Mouse (Mus musculus): ENCODE measurements at regions not wholly inside any gene's neighbourhood (a gene's known extent, or its start where the extent isn't known, plus 50 kb on each side); places are given as distances from the start of the nearest gene placed in this dataset.

DNA sequence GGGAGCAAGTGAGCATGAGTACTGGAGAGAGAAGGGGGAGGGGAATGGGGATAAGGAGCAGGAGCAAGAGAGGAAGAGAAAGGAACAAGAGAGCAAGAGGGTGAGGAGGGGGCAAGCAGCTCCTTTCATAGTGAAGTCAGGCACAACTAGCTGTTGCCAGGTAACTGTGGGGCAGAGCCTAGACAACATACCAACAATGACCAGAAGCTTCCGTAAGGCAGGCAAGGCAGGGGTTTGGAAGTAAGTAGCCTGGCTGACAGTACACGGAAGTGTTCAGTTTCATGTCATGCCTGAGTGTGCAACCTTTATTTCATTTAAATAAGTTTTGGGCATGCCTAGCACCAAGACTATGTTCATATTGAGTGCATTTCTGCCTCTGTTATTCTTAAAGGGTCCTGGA, 160.5 kb upstream of the Jun start:
- peak in 1 of 2 experiments; percentile 16 for DNase-seq (ENCODE audit: inconsistent age in 2 of 2, low spot score in 1 of 2)

- peak in 1 of 2 experiments; percentile 35 for DNase-seq (ENCODE audit: inconsistent age in 2 of 2, low spot score in 1 of 2)
These were observed 161.0 kb upstream of the Jun start for GRCm38 (mm10) chr4:95213026-95213425.

- peak in 1 of 2 experiments; percentile 17 for DNase-seq (ENCODE audit: inconsistent age in 2 of 2, low spot score in 1 of 2)
These were observed 162.0 kb upstream of the Jun start for GRCm38 (mm10) chr4:95214026-95214425.

DNA sequence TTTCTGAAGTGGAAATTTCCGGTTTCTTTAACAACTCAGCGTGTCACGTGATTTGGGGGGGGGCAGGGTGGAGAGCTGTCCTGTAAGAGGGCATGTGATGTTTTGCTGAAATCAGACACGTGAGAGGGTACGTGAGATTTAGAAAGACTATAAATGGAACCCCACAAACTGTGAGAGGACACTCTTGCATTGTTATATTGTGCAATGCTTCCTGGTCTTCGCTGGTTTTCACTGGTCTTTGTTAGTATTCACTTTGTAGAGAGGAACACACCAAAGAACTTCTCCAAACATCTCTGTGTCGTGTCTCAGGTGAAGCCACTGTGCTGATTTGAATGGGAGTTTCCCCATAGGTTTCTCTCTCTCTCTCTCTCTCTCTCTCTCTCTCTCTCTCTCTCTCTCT, 163.2 kb upstream of the Jun start:
- no peak for DNase-seq (ENCODE audit: inconsistent age in 2 of 2, low spot score in 1 of 2)

DNA sequence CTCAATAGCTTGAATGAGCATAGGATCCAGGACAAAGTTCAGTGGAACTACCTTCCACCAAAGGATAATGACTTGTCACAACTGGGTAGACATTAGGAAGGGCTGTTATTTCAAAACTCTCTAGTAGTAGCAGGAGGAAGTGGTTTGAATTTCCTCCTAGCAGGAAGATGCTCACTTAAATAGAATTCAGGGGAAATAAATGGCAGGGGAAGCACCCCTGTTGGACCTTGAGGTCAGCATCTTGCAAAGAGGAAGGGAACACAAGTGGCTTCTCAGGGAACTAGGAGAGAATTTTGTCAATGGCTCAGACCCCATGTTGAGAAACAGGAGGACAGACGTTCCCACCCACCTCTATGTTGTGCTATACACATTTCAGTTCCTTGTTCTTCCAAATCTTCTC, 178.4 kb upstream of the Jun start:
- peak in 1 of 2 experiments; percentile 36 for DNase-seq (ENCODE audit: inconsistent age in 2 of 2, low spot score in 1 of 2)

DNA sequence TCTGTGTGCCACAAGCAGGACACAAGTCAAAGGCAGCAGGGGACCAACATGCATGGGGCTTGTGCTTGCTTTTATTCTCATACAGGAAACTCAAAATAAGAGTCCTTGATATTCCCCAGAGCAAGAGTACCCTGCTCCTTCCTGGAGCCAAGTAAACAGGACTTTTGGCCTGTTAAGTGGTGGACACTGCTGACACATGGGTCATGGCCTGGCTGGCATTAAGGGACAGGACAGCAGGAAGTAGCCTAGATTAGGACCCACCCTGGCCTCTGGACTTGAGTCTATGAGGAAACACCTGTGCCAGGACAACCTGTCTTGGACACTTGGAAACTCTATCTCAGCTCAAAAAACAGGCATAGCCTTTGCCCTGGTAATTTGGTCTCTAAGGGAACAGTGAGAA, 181.0 kb upstream of the Jun start:
- peak in 1 of 2 experiments; percentile 45 for DNase-seq (ENCODE audit: inconsistent age in 2 of 2, low spot score in 1 of 2)

DNA sequence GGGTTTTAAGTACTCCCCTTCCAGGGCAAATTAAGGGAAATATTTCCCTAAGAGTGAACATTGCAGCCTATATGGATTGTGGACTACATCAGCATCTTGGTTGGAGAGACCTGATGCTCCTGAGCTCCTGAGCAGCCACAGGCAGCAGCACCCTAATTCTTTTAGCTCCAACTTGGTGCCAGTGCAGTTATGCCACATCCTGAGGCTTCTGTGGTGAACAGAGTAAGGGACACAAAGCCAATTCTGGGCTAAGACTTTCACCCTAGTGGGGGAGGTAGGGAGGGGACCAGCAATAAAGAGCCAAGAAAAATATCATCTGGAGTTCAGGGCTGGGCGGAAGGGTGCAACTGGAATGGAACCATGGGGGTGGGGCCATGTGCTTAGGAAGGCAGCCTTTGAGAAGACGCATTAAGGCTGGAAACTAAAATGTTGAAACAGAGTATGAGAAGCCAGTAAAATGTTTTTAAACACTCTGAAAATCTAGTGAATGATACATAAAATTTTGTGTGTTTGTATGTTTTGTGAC, 182.1 kb upstream of the Jun start:
- no peak for DNase-seq (ENCODE audit: inconsistent age in 2 of 2, low spot score in 1 of 2)

DNA sequence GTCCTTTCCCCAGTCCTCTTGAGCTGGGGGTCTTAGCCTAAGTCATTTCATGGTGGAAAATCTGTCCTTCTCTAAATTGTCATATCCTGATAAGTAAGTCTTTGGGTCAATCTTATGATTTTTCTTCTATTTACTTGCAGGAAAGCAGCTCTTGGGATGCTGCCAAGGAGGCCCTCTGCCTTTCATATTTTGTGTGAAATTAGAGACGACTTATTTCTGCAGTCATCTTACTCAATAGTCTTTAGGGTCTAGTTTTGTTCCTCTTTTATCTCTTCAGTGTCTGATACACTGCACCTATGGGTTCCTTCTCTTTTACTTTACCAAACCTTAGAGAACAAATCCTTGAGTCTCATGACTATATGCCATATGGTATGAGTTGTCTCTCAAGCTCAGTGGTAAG, 196.0 kb upstream of the Jun start:
- peak in 1 of 2 experiments; percentile 26 for DNase-seq (ENCODE audit: inconsistent age in 2 of 2, low spot score in 1 of 2)

DNA sequence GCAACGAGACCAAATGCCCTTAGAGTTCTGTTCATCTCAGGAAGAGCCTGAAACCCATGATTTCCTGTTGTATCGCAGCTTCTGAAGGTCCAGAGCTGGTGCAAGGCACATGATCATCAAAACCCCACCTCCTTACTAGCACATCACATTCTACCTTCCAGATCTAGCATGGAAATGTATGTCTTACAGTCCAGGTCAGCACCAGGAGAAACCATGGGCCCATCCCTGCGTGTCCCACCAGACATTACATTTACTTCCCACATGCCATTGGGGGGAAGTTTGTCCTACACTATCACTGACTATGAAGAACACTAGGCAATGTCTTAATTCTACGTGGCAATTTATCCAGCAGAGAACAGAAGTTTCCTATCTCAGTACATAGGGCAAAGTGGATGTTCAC, 197.0 kb upstream of the Jun start:
- DNase-seq (ENCODE audit: inconsistent age in 2 of 2, low spot score in 1 of 2): no peak

DNA sequence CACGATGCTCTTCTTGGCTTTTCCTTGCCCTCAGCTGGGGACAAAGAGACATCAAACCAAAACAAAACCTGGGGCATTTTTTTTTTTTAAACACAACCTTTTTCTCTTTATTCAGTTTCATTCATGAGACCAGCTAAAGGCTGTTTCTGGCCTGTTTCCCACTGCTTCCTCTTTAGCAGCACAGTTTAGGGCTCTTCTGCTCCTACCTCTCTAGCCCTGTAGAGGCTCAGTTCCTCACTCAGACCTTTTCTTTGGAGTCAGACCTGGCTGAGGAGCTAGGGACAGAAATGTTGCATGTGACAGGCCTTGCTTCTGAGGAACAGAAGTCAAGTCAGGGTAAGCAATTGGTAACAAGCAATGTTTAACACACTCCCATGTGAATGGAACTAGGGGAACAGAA, 198.1 kb upstream of the Jun start:
- no peak for DNase-seq (ENCODE audit: inconsistent age in 2 of 2, low spot score in 1 of 2)

GRCm38 (mm10) chr4:95269766-95270165, 217.7 kb upstream of the Jun start:
- DNase-seq (ENCODE audit: inconsistent age in 2 of 2, low spot score in 1 of 2): no peak

DNA sequence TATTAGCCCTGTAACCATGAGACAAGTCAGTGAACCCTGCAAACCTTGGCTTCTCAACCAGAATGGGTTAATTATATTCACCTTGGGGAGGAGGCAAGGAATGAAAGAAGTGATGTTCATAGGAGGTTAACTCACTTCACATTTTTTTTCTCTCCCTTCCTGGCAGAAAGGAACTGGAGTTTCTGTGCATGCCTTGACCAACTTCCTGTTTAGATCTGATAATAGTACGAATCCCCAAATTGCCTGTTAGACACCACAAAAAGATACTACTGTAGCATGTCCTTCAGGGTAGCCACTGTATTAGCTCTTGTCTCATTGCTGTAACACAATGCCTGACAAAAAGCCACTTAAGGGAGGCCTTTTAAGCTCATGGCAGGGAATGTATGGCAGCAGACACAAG, 218.4 kb upstream of the Jun start:
- no peak for DNase-seq (ENCODE audit: inconsistent age in 2 of 2, low spot score in 1 of 2)

GRCm38 (mm10) chr4:95276231-95276630, 224.2 kb upstream of the Jun start:
- DNase-seq (ENCODE audit: inconsistent age in 2 of 2, low spot score in 1 of 2): no peak

DNA sequence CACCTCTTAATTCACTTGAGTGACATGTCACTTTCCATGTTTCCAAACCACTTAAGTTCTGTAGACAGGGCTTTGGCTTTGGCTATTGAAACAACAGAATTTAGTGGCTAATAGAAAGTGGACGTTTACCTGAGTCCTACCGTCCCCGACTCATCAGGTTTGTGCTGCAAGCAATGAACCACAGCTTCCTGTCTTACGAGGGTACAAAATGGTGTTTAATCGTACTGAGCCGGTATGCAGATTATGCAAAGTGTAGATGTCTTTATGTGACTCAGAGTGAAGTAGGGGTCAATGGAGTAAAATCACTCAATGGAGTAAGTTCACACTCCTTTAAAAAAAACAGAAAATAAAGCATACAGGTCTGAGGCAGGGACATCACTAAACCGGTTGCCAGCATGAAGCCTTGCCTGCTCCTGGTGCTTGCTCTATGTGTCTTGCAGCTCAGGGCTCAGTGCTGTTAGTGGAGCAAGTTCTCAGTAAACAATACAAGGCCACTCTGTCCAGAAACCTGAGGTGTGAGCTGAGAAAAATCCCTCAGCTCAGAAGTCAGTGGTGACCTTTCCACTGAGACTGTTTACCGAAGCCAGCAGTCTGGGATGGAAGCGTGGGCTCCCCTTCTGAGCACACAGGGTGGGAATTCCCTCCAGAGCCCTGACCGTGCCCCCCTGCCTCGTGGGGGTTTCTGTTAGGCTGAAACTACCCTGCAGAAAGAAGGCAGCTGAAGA, 226.1 kb upstream of the Jun start:
- DNase-seq (ENCODE audit: inconsistent age in 2 of 2, low spot score in 1 of 2): no peak

DNA sequence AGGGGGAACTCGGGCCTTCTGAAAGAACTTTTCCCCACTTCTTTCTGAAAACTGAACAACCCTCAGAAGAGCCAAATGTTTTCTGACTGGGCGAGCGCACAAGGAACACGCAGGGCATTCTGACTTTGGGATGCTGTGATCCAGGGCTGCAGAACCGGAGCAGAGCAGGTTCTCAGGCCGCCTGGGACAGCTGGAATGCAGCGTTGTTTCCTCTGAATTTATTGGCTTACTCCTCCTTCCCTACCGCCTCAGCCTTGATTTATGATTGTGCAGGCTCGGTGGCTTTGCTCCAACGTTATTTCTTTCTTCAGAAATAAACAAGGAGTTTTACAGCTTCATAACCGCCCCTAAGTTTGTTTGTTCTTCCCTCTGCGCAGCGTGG, 226.7 kb upstream of the Jun start:
- DNase-seq (ENCODE audit: inconsistent age in 2 of 2, low spot score in 1 of 2): peak; percentile 55 to 77

DNA sequence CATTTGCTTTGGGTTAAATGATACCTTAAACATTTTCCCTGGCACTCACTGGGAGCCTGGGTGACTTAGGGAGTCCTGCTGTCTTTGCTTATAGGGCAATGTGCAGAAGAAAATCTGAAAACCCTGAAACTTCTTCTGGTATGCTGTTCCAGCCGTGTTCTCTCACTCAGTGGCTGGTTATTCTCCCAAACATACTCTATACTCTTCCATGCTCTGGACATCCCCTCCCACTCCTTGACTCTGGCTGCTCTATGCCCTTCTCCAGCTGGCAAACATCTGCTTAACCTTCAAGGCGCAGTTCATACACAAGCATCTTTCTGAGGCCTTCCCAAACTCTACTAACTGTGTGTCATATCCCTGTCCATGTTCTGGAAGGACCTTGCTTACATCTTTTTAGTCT, 227.2 kb upstream of the Jun start:
- DNase-seq (ENCODE audit: inconsistent age in 2 of 2, low spot score in 1 of 2): no peak

DNA sequence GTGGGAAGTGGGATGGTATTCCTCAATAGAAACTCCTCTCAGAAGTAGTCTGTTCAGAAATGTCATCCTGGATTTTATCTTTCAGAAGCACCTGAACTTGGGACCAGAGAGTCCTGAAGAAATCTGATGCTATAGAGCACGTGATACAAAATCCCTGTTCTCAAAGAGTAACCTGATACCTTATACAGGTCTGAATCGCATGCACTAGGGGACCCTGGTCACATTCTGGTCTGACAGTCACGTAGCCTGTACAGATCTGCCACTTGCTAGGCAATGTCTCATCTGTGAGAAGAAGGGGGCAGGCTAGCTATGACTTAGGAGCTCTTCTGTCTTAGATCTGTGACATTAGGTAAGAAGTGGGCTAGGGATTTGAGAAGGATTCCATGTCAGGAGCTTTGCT, 230.1 kb upstream of the Jun start:
- DNase-seq (ENCODE audit: inconsistent age in 2 of 2, low spot score in 1 of 2): no peak

- no peak for DNase-seq (ENCODE audit: inconsistent age in 2 of 2, low spot score in 1 of 2)
These were observed 231.8 kb upstream of the Jun start for GRCm38 (mm10) chr4:95283789-95284188.

GRCm38 (mm10) chr4:95284192-95284591, 232.2 kb upstream of the Jun start:
- no peak for DNase-seq (ENCODE audit: inconsistent age in 2 of 2, low spot score in 1 of 2)

DNA sequence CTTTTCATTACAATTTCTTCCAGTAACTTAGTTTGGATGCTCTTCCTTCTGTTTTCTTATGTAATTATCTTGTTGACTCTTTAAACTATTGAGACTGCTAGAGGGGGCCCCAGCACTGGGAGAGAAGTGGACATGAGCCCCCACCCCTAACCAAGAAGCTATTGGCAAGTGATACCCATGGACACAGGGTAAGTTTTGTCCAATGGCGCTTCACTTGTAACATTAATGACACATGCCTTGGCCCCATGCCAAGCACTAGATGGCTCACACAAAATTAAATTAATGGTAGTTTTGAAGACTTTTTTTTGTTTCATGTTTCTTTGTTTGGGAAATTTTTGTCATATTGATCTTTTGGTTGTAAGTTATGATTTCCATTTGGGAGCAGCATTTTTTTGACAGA, 232.7 kb upstream of the Jun start:
- no peak for DNase-seq (ENCODE audit: inconsistent age in 2 of 2, low spot score in 1 of 2)

GRCm38 (mm10) chr4:95290321-95290720, 238.3 kb upstream of the Jun start:
- peak; percentile 49 to 64 for DNase-seq (ENCODE audit: inconsistent age in 2 of 2, low spot score in 1 of 2)

DNA sequence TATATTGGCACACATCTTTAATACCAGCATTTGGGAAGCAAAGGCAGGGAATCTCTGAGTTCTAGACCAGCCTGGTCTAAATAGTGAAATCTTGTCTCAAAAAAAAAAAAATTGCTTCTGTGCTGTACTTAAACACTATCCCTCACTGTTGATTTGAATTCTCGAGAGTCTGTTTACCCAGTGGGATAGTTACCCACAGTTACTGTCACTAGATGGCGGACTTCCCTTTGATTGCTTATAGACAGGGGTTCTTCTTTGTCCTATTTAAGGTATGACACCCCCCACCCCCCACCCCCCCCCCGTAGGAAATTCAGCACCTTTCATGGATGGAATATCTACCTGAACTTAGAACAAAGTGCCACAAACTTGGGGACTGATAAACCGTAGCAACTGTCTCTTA, 242.1 kb upstream of the Jun start:
- DNase-seq (ENCODE audit: inconsistent age in 2 of 2, low spot score in 1 of 2): peak in 1 of 2 experiments; percentile 69

GRCm38 (mm10) chr4:95301907-95302306, 249.9 kb upstream of the Jun start:
- no peak for DNase-seq (ENCODE audit: inconsistent age in 2 of 2, low spot score in 1 of 2)

Data from adrenal gland, adult (tissue).